Mouse (Mus musculus) cerebellum, adult 2 months (tissue): ENCODE results near the gene Foxp1.

ENCODE experiments used
- CTCF ChIP-seq: fragments of 200-500 bp; IDR thresholded peaks from 2 replicates; pipeline ENCODE4 v1.5.1; 2011; ENCODE audit warnings: low read depth, mild to moderate bottlenecking, control low read depth, low read length, moderate library complexity, borderline replicate concordance; ENCODE audit not compliant: insufficient read depth
- POLR2A ChIP-seq: fragments of 200-500 bp; IDR thresholded peaks from 2 replicates; pipeline ENCODE4 v1.6.1; 2011; ENCODE audit warnings: low read length, control low read depth, borderline replicate concordance; ENCODE audit not compliant: insufficient read depth

GRCm38 (mm10) chr6:99388741-99389675 lies 133.5 kb downstream of the Foxp1 start:
- TF ChIP-seq CTCF = no peak
- TF ChIP-seq POLR2A = no peak
